Mouse (Mus musculus): ENCODE measurements around the gene B4galt5. TPM values are rescaled to one million over a fixed set of nuclear protein-coding genes. Genes with fewer than 3 reads are reported as not detected.

Gene B4galt5
- 2.7 TPM for polyA plus RNA-seq (2017; shearing (Covaris generic))

GRCm38 (mm10) chr2:167348376-167349282 is at the start of gene B4galt5:
B4galt5 (minus strand) TSS chr2:167349183.

Other genes with a start within 250 kb of the B4galt5 start
- gene Kcnb1, start 159.0 kb downstream of the B4galt5 start, polyA plus RNA-seq (2017; shearing (Covaris generic)), result 1.1 TPM
- 0.50 TPM for gene Ptgis, start 108.6 kb downstream of the B4galt5 start, polyA plus RNA-seq (2017; shearing (Covaris generic))
- gene Slc9a8, start 72.5 kb upstream of the B4galt5 start, polyA plus RNA-seq (2017; shearing (Covaris generic)), result 94.2 TPM
- gene Rnf114, start 143.5 kb upstream of the B4galt5 start, polyA plus RNA-seq (2017; shearing (Covaris generic)), result 299 TPM
- gene Spata2, start 143.7 kb upstream of the B4galt5 start, polyA plus RNA-seq (2017; shearing (Covaris generic)), result 38.6 TPM
- gene Snai1, start 189.0 kb upstream of the B4galt5 start, polyA plus RNA-seq (2017; shearing (Covaris generic)), result not detected

All from inflammation-experienced regulatory T-cells, adult 16 weeks (primary cell).